13 mouse cellular contexts compared by ENCODE assay signal in genomic region chr9:43719407-43719839, GRCm38 (mm10). TPM values are rescaled to one million over a fixed set of nuclear protein-coding genes. Genes with fewer than 3 reads are reported as not detected.
DNase-seq lines count a peak whose midpoint lies in the region; ATAC-seq and TF ChIP-seq lines count a peak whose summit lies in the region.
"Had no signal": no experiment of that assay in that cellular context is flagged by ENCODE, and none has a peak within 500 bp of the region (broad histone marks: within the 10 kb centered on the region; RNA-seq: fewer than 3 reads in every experiment).

No protein-coding gene starts in this region.

- no peak for ATAC-seq in heart, embryonic 12.5 days (ENCODE audit: insufficient number of reproducible peaks, low FRiP score)
- no peak for ATAC-seq in liver, postnatal 0 days
- ATAC-seq in midbrain, postnatal 0 days (ENCODE audit: low FRiP score), result no peak

- H3K9me3 ChIP-seq in heart, embryonic 12.5 days (replicated peaks), result no peaks in the 10 kb centered on the region
- no peaks in the 10 kb centered on the region for H3K9me3 ChIP-seq in liver, postnatal 0 days (ENCODE audit: low read length)
- no peaks in the 10 kb centered on the region for H3K9me3 ChIP-seq in midbrain, postnatal 0 days (ENCODE audit: low read length)
- H3K9me3 ChIP-seq: limb, embryonic 13.5 days; megakaryocyte, embryonic 14.5 days; neural tube, embryonic 13.5 days had no signal

- H3K27ac ChIP-seq in heart, embryonic 12.5 days (ENCODE audit: poor library complexity, severe bottlenecking), result no peak overlapping the region
- H3K27ac ChIP-seq in liver, postnatal 0 days (ENCODE audit: low read depth), result no peak overlapping the region
- H3K27ac ChIP-seq in midbrain, postnatal 0 days (ENCODE audit: low read depth, low read length), result no peak overlapping the region
- H3K27ac ChIP-seq: limb, embryonic 13.5 days; neural tube, embryonic 13.5 days had no signal

- no peaks in the 10 kb centered on the region for H3K4me1 ChIP-seq in heart, embryonic 12.5 days (replicated peaks)
- H3K4me1 ChIP-seq in liver, postnatal 0 days (ENCODE audit: insufficient read depth), result no peaks in the 10 kb centered on the region
- H3K4me1 ChIP-seq in midbrain, postnatal 0 days (ENCODE audit: insufficient read depth, low read length), result no peaks in the 10 kb centered on the region
- H3K4me1 ChIP-seq: limb, embryonic 13.5 days; megakaryocyte, embryonic 14.5 days had no signal

- no peak overlapping the region for H3K9ac ChIP-seq in heart, embryonic 12.5 days
- no peak overlapping the region for H3K9ac ChIP-seq in liver, postnatal 0 days (replicated peaks)
- no peak overlapping the region for H3K9ac ChIP-seq in midbrain, postnatal 0 days (replicated peaks; ENCODE audit: low read length, poor library complexity, severe bottlenecking)
- H3K9ac ChIP-seq: limb, embryonic 13.5 days; neural tube, embryonic 13.5 days had no signal

- TF ChIP-seq CTCF in liver, postnatal 0 days (IDR thresholded peaks at IDR 0.05; ENCODE audit: low read depth), result no peak
- TF ChIP-seq CTCF in midbrain, postnatal 0 days (IDR thresholded peaks at IDR 0.05), result no peak

- peaks cover 5% of the 10 kb centered on the region for H3K27me3 ChIP-seq in heart, embryonic 12.5 days (replicated peaks)
- no peaks in the 10 kb centered on the region for H3K27me3 ChIP-seq in liver, postnatal 0 days (ENCODE audit: insufficient read depth, low read length)
- H3K27me3 ChIP-seq in midbrain, postnatal 0 days (ENCODE audit: insufficient read depth, low read length), result no peaks in the 10 kb centered on the region
- H3K27me3 ChIP-seq: limb, embryonic 13.5 days; neural tube, embryonic 13.5 days had no signal

- H3K4me3 ChIP-seq in heart, embryonic 12.5 days, result no peak overlapping the region
- H3K4me3 ChIP-seq in liver, postnatal 0 days (ENCODE audit: low read depth, low read length), result no peak overlapping the region
- H3K4me3 ChIP-seq in midbrain, postnatal 0 days (ENCODE audit: low read depth, low read length), result no peak overlapping the region
- H3K4me3 ChIP-seq: limb, embryonic 13.5 days; megakaryocyte, embryonic 14.5 days; neural tube, embryonic 13.5 days had no signal

- H3K36me3 ChIP-seq in heart, embryonic 12.5 days, result no peaks in the 10 kb centered on the region
- no peaks in the 10 kb centered on the region for H3K36me3 ChIP-seq in liver, postnatal 0 days (replicated peaks; ENCODE audit: insufficient read depth, low read length)
- H3K36me3 ChIP-seq in midbrain, postnatal 0 days (ENCODE audit: insufficient read depth, low read length), result no peaks in the 10 kb centered on the region
- H3K36me3 ChIP-seq: limb, embryonic 13.5 days; neural tube, embryonic 13.5 days had no signal

- H3K4me2 ChIP-seq in heart, embryonic 12.5 days, result no peak overlapping the region
- no peak overlapping the region for H3K4me2 ChIP-seq in liver, postnatal 0 days (ENCODE audit: low read depth, low read length)
- no peak overlapping the region for H3K4me2 ChIP-seq in midbrain, postnatal 0 days (ENCODE audit: low read depth, low read length, poor library complexity, severe bottlenecking)
- H3K4me2 ChIP-seq: limb, embryonic 13.5 days; neural tube, embryonic 13.5 days had no signal

- TF ChIP-seq EP300 in liver, postnatal 0 days (IDR thresholded peaks at IDR 0.05; ENCODE audit: low read depth), result no peak

- DNase-seq in heart, adult 18-20 months, result peak; percentile 76 to 80
- DNase-seq in 3134 (ENCODE audit: extremely low read depth, insufficient read length, low spot score), result peak; percentile 52
- peak; percentile 74 for DNase-seq in heart, adult 8-10 months (ENCODE audit: low spot score)
- peak; percentile 50 for DNase-seq in layer of hippocampus, postnatal 36 days
- no peak for DNase-seq in liver, postnatal 0 days
- DNase-seq in midbrain, postnatal 0 days (ENCODE audit: low spot score), result no peak
- DNase-seq in embryo, embryonic 9.5 days (ENCODE audit: extremely low spot score), result no peak
- DNase-seq: embryo, embryonic 11 days; kidney, adult 11 months had no signal

- WGBS in heart, embryonic 12.5 days, result 63% methylated on average over 4 of the region's 4 CpGs
- WGBS in liver, postnatal 0 days (ENCODE audit: insufficient replicate concordance), result 60% methylated on average over 4 of the region's 4 CpGs
- WGBS in midbrain, postnatal 0 days, result 69% methylated on average over 4 of the region's 4 CpGs

RNA-seq across cellular contexts. Expression of gene Nectin1, which starts 24.4 kb away (rescaled TPM):
- total RNA-seq in heart, adult 18-20 months (2021), result 1 to 10 TPM; 3.8 to 4.0 TPM
- polyA plus RNA-seq in heart, embryonic 12.5 days (2016; fragmentation: Nextera tagmentation; extraction: Ambion mirVana), result 1.9 and 2.1 TPM in 2 replicates
- 1 to 10 TPM; 1.6 to 3.5 (median 2.2) TPM for total RNA-seq in heart, adult 8-10 months (2022)
- total RNA-seq in layer of hippocampus, postnatal 36 days (2021), result 10 to 100 TPM; 73.5 to 75.3 TPM
- 4.0 and 4.1 TPM in 2 replicates for polyA plus RNA-seq in liver, postnatal 0 days (2015; fragmentation: Nextera tagmentation; extraction: Ambion mirVana)
- total RNA-seq in midbrain, postnatal 0 days (2014; rRNA removed), result 64.7 and 71.6 TPM in 2 replicates
- polyA plus RNA-seq in midbrain, postnatal 0 days (2015; fragmentation: Nextera tagmentation; extraction: Ambion mirVana), result 14.9 and 15.4 TPM in 2 replicates

Comparison
In these comparisons a context has a peak if more than half of its experiments do, and no peak if none do; other contexts are left out.
1. DNase-seq: peak in heart, adult 18-20 months (2 of 2), 3134 (single experiment), heart, adult 8-10 months (single experiment) and layer of hippocampus, postnatal 36 days (2 of 2); none in liver, postnatal 0 days (single experiment), midbrain, postnatal 0 days (single experiment) and embryo, embryonic 9.5 days (single experiment).
2. RNA of gene Nectin1, which starts 24.4 kb away (total RNA-seq): 73.5 to 75.3 TPM in layer of hippocampus, postnatal 36 days and 64.7 to 71.6 TPM in midbrain, postnatal 0 days; 3.8 to 4.0 TPM in heart, adult 18-20 months and 1.6 to 3.5 TPM in heart, adult 8-10 months; every median in the first group is over 10 times any median in the second.